Mouse (Mus musculus) liver, embryonic 14.5 days (tissue): ENCODE results near the gene Paqr4.

ENCODE experiments used
- CTCF ChIP-seq: IDR thresholded peaks from 2 replicates; pipeline ENCODE4 v1.5.1; 2016; ENCODE audit warnings: antibody characterized with exemption, low read depth, control low read depth
- EP300 ChIP-seq: IDR thresholded peaks from 2 replicates; pipeline ENCODE4 v1.6.1; 2016; ENCODE audit warnings: antibody characterized with exemption, low read depth

DNA sequence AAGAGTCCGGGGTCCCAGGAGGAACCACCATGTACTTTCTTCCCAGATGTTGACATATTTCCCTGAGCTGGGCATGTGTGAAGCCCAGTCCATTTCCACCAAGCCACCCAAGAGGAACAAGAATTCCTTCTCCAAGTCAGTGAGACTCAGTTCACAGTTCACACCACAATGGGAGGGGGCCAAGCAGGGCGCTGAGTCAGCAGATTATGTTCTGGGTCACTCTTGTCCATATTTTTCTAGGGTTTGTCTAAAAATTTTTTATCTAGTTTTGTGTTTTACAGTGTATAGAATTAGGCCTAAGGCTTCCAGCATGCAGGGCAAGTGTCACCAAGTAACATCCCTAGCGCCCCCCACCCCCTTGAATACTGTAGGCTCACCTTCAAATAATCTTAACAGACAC is 20.5 kb upstream of the Paqr4 start:
- TF ChIP-seq EP300 (no peak), CTCF (no peak)
